Mouse (Mus musculus): ENCODE data around the gene Fam136a.

- no peak for TF ChIP-seq GATA1 (IDR thresholded peaks at IDR 0.05; ENCODE audit: borderline replicate concordance, low read length)
- TF ChIP-seq FLI1 (IDR thresholded peaks at IDR 0.05; ENCODE audit: low read length): no peak
These were observed 5.4 kb downstream of the Fam136a start, which contains the start of gene Snrpg for GRCm38 (mm10) chr6:86370764-86371339.
